Mouse (Mus musculus): ENCODE measurements around the gene Cmtm7. TPM values are rescaled to one million over a fixed set of nuclear protein-coding genes. Genes with fewer than 3 reads are reported as not detected.

Cmtm7 gene
- polyA plus RNA-seq, 1 experiment from 2014 or later, result 35.7 TPM

- no peak for TF ChIP-seq CTCF (IDR thresholded peaks at IDR 0.05; ENCODE audit: low read depth)
- H3K27me3 ChIP-seq (replicated peaks; ENCODE audit: control insufficient read depth, insufficient read depth, low read length), result no peaks in the 10 kb centered on the region
- H3K9me3 ChIP-seq (ENCODE audit: control insufficient read depth), result no peaks in the 10 kb centered on the region
- H3K27ac ChIP-seq (ENCODE audit: low read depth, low read length), result no peak overlapping the region
- no peaks in the 10 kb centered on the region; the same call in 1 of the 2 replicates for H3K36me3 ChIP-seq (ENCODE audit: control insufficient read depth, insufficient read depth)
- H3K4me2 ChIP-seq (replicated peaks; ENCODE audit: low read depth), result no peak overlapping the region
- no peak overlapping the region for H3K4me3 ChIP-seq (ENCODE audit: low read depth, low read length)
- ATAC-seq, result no peak
- H3K4me1 ChIP-seq (replicated peaks; ENCODE audit: control insufficient read depth, insufficient read depth, low read length), result no peaks in the 10 kb centered on the region
- no peak overlapping the region for H3K9ac ChIP-seq (ENCODE audit: low read depth, low read length)
- WGBS, result 82% methylated on average over 8 of the region's 8 CpGs
These were observed 8.3 kb upstream of the Cmtm7 start for GRCm38 (mm10) chr9:114789989-114790388.

DNA sequence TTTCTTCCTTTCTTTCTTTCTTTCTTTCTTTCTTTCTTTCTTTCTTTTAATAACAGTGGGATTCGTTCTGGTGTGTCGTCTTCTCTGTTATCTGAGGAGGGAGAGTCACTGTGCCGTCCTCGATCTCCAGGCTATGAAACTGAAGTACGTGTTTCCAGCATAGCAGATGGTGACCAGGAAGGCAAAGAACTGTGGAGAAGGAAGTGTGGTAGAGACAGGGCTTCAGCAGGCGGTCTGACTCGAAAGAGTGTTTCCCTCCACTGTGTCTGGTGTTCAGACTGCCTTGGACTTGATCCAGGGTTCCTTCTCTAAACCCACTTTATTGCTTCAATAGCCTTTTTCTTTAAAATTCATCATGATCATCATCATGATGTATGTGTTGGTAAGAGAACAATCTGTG is 7.9 kb upstream of the Cmtm7 start:
- Histone ChIP-seq H3K9ac (ENCODE audit: low read depth, low read length) (no peak overlapping the region), H3K4me2 (replicated peaks; ENCODE audit: low read depth) (no peak overlapping the region), H3K4me3 (ENCODE audit: low read depth, low read length) (no peak overlapping the region), H3K9me3 (ENCODE audit: control insufficient read depth) (no peaks in the 10 kb centered on the region), H3K4me1 (replicated peaks; ENCODE audit: control insufficient read depth, insufficient read depth, low read length) (no peaks in the 10 kb centered on the region), H3K27ac (ENCODE audit: low read depth, low read length) (no peak overlapping the region), H3K36me3 (ENCODE audit: control insufficient read depth, insufficient read depth) (no peaks in the 10 kb centered on the region; the same call in 1 of the 2 replicates), H3K27me3 (replicated peaks; ENCODE audit: control insufficient read depth, insufficient read depth, low read length) (no peaks in the 10 kb centered on the region)
- 66% methylated on average over 7 of the region's 7 CpGs for WGBS
- ATAC-seq, result no peak
- no peak for TF ChIP-seq CTCF (IDR thresholded peaks at IDR 0.05; ENCODE audit: low read depth)

DNA sequence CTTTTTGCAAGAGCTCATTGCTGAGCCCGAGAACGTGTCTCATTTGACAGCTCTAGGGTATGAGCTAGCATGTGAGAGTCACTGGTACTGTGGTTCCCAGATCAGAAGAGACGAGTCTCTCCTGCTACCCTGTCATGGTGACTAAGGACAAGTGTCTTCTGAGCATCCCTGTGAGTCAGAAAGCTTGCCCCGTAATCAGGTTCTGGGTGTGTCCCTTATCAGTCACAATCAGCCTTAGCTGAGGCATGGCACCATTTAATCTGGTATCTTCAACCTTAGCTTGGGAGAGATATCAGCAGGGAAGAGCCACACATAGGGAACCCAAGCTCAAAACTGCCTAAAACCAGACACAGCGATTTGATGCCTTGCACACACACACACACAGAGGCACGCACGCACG is 7.0 kb upstream of the Cmtm7 start:
- 81% methylated on average over 8 of the region's 8 CpGs for WGBS
- no peaks in the 10 kb centered on the region for H3K9me3 ChIP-seq (ENCODE audit: control insufficient read depth)
- H3K9ac ChIP-seq (ENCODE audit: low read depth, low read length), result no peak overlapping the region
- no peaks in the 10 kb centered on the region for H3K27me3 ChIP-seq (replicated peaks; ENCODE audit: control insufficient read depth, insufficient read depth, low read length)
- no peak overlapping the region for H3K4me2 ChIP-seq (replicated peaks; ENCODE audit: low read depth)
- no peak overlapping the region for H3K4me3 ChIP-seq (ENCODE audit: low read depth, low read length)
- H3K27ac ChIP-seq (ENCODE audit: low read depth, low read length), result no peak overlapping the region
- no peaks in the 10 kb centered on the region for H3K4me1 ChIP-seq (replicated peaks; ENCODE audit: control insufficient read depth, insufficient read depth, low read length)
- no peaks in the 10 kb centered on the region; the same call in 1 of the 2 replicates for H3K36me3 ChIP-seq (ENCODE audit: control insufficient read depth, insufficient read depth)
- no peak for TF ChIP-seq CTCF (IDR thresholded peaks at IDR 0.05; ENCODE audit: low read depth)
- no peak for ATAC-seq

DNA sequence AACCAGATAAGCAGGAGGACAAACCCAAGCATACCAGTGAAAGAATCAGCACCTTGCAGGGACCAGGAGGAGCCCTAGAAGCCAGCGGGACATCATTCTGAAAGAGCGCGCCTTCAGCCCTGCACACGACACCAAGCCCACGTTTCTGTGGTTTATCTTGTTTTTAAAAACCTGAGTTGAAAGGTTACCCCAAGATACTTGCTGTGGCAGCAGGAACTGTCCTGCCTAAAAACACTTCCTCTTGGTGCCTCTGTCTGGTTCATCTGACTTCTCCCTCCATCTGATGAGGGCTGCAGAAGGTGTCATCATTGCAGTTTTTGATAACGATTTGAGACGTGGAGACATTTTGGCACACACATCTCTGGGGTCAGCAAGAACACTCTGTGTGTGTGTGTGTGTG is 6.1 kb upstream of the Cmtm7 start:
- Histone ChIP-seq H3K9me3 (ENCODE audit: control insufficient read depth) (no peaks in the 10 kb centered on the region), H3K4me2 (replicated peaks; ENCODE audit: low read depth) (no peak overlapping the region), H3K4me1 (replicated peaks; ENCODE audit: control insufficient read depth, insufficient read depth, low read length) (no peaks in the 10 kb centered on the region), H3K36me3 (ENCODE audit: control insufficient read depth, insufficient read depth) (no peaks in the 10 kb centered on the region; the same call in 1 of the 2 replicates), H3K27me3 (replicated peaks; ENCODE audit: control insufficient read depth, insufficient read depth, low read length) (no peaks in the 10 kb centered on the region), H3K9ac (ENCODE audit: low read depth, low read length) (no peak overlapping the region), H3K4me3 (ENCODE audit: low read depth, low read length) (no peak overlapping the region), H3K27ac (ENCODE audit: low read depth, low read length) (no peak overlapping the region)
- ATAC-seq, result no peak
- TF ChIP-seq CTCF (IDR thresholded peaks at IDR 0.05; ENCODE audit: low read depth), result no peak
- 85% methylated on average over 7 of the region's 7 CpGs for WGBS

DNA sequence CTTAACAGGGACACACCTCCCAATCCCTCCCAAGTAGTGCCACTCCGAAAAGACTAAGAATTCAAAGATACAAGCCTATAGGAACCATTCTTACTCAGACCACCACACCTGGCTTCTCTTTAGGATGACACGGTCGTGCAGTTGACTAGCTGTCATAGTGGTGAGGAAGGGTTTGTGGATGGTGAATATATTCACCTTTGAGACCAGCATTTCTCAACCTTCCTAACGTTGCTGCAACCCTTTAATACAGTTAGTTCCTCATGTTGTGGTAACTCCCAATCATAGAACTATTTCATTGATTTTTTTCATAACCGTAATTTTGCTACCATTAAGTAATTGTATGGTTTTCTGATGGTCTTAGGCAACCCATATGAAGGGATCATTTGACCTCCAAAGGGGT is 5.5 kb upstream of the Cmtm7 start:
- H3K4me1 ChIP-seq (replicated peaks; ENCODE audit: control insufficient read depth, insufficient read depth, low read length), result no peaks in the 10 kb centered on the region
- no peak for TF ChIP-seq CTCF (IDR thresholded peaks at IDR 0.05; ENCODE audit: low read depth)
- no peaks in the 10 kb centered on the region for H3K27me3 ChIP-seq (replicated peaks; ENCODE audit: control insufficient read depth, insufficient read depth, low read length)
- H3K9ac ChIP-seq (ENCODE audit: low read depth, low read length), result no peak overlapping the region
- ATAC-seq, result no peak
- H3K4me2 ChIP-seq (replicated peaks; ENCODE audit: low read depth), result no peak overlapping the region
- no peaks in the 10 kb centered on the region for H3K9me3 ChIP-seq (ENCODE audit: control insufficient read depth)
- H3K36me3 ChIP-seq (ENCODE audit: control insufficient read depth, insufficient read depth), result no peaks in the 10 kb centered on the region; the same call in 1 of the 2 replicates
- no peak overlapping the region for H3K27ac ChIP-seq (ENCODE audit: low read depth, low read length)
- 96% methylated on average over 5 of the region's 5 CpGs for WGBS
- no peak overlapping the region for H3K4me3 ChIP-seq (ENCODE audit: low read depth, low read length)

DNA sequence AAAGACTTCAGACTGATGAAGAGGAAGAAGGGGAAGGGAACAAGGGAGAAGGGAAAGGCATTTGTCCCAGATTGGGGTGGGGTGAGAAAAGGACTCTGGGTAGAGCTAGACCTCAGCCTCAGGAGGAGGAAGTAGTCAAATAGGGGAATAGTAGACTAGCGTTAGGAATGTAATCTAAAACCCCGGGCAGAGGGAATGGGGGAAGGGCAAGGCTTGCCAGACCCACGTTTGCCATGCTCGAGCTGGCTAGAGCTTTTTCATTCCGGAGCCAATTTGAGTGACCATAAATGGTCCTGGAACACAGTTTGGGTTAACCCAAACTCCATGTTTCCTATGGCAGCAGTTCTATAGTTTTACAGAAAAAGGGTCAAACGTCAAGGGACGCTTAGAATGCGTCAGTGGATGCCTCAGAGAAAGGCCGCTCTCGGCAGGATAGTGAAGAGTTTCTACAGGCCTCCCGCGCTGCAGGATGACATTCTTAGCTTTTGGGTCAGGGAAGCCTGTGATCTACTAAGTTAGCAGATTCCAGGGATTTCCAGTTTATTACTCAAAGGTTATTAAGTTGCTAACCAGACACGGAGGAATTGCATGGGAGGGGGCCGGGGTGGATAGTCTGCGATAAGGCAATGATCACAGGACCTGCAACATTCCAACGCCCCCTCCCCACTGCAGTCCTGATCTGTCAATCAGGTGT is 3.9 kb upstream of the Cmtm7 start:
- no peak overlapping the region for H3K9ac ChIP-seq (ENCODE audit: low read depth, low read length)
- H3K4me3 ChIP-seq (ENCODE audit: low read depth, low read length), result no peak overlapping the region
- no peaks in the 10 kb centered on the region for H3K9me3 ChIP-seq (ENCODE audit: control insufficient read depth)
- no peaks in the 10 kb centered on the region for H3K27me3 ChIP-seq (replicated peaks; ENCODE audit: control insufficient read depth, insufficient read depth, low read length)
- ATAC-seq, result no peak
- no peak overlapping the region for H3K27ac ChIP-seq (ENCODE audit: low read depth, low read length)
- no peaks in the 10 kb centered on the region for H3K4me1 ChIP-seq (replicated peaks; ENCODE audit: control insufficient read depth, insufficient read depth, low read length)
- no peaks in the 10 kb centered on the region; the same call in 1 of the 2 replicates for H3K36me3 ChIP-seq (ENCODE audit: control insufficient read depth, insufficient read depth)
- WGBS, result 24% methylated on average over 16 of the region's 16 CpGs
- TF ChIP-seq CTCF (IDR thresholded peaks at IDR 0.05; ENCODE audit: low read depth), result no peak
- H3K4me2 ChIP-seq (replicated peaks; ENCODE audit: low read depth), result no peak overlapping the region
